Mouse (Mus musculus): ENCODE measurements at regions not wholly inside any gene's neighbourhood (a gene's known extent, or its start where the extent isn't known, plus 50 kb on each side); places are given as distances from the start of the nearest gene placed in this dataset.
A peak's percentile ranks its signal among the peaks of the same experiment; 100 is the strongest.

GRCm38 (mm10) chr6:31345366-31346084 lies 53.0 kb upstream of the Mkln1 start:
- no peak overlapping the region for H3K9ac ChIP-seq (ENCODE audit: low read depth, poor library complexity, severe bottlenecking)
- H3K4me3 ChIP-seq (ENCODE audit: low read depth, low read length) = no peak overlapping the region
- no peak overlapping the region for H3K27ac ChIP-seq (ENCODE audit: insufficient read depth, low read length)
- H3K36me3 ChIP-seq (ENCODE audit: control insufficient read depth, insufficient read depth, low read length, poor library complexity, severe bottlenecking) = no peaks in the 10 kb centered on the region
- H3K4me1 ChIP-seq (ENCODE audit: control insufficient read depth, insufficient read depth, low read length) = peaks cover 2% of the 10 kb centered on the region
- TF ChIP-seq POLR2A (IDR thresholded peaks at IDR 0.05; ENCODE audit: insufficient read depth, low read length) = no peak
- no peak for TF ChIP-seq CTCF (IDR thresholded peaks at IDR 0.05; ENCODE audit: low read depth, low read length)
- TF ChIP-seq EP300 (IDR thresholded peaks at IDR 0.05; ENCODE audit: insufficient read depth, low read depth, low read length) = 0 out of 2 replicates have a peak, but pooled peaks have one; percentile 25
- no peaks in the 10 kb centered on the region for H3K9me3 ChIP-seq (replicated peaks; ENCODE audit: control insufficient read depth, insufficient read depth, low read length, poor library complexity, severe bottlenecking)
- no peaks in the 10 kb centered on the region for H3K27me3 ChIP-seq (ENCODE audit: control insufficient read depth, insufficient read depth, low read length, poor library complexity, severe bottlenecking)

- Histone ChIP-seq H3K27me3 (ENCODE audit: control insufficient read depth, insufficient read depth, low read length, poor library complexity, severe bottlenecking) (no peaks in the 10 kb centered on the region), H3K9ac (ENCODE audit: low read depth, poor library complexity, severe bottlenecking) (no peak overlapping the region), H3K36me3 (ENCODE audit: control insufficient read depth, insufficient read depth, low read length, poor library complexity, severe bottlenecking) (no peaks in the 10 kb centered on the region), H3K27ac (ENCODE audit: insufficient read depth, low read length) (no peak overlapping the region), H3K9me3 (replicated peaks; ENCODE audit: control insufficient read depth, insufficient read depth, low read length, poor library complexity, severe bottlenecking) (no peaks in the 10 kb centered on the region), H3K4me1 (ENCODE audit: control insufficient read depth, insufficient read depth, low read length) (peaks cover 2% of the 10 kb centered on the region), H3K4me3 (ENCODE audit: low read depth, low read length) (no peak overlapping the region)
- TF ChIP-seq CTCF (IDR thresholded peaks at IDR 0.05; ENCODE audit: low read depth, low read length) = no peak
- TF ChIP-seq POLR2A (IDR thresholded peaks at IDR 0.05; ENCODE audit: insufficient read depth, low read length) = no peak
These were observed 50.2 kb upstream of the Mkln1 start for GRCm38 (mm10) chr6:31348333-31348732.
